Mouse (Mus musculus) thymus, postnatal 36 days (tissue): ENCODE results near the gene Praf2.
"Not testable (repeated sequence)": the region's sequence is repeated elsewhere in the genome, so short reads cannot be mapped to it uniquely, and the experiment has no call there.

Experiments used
- DNase-seq, 2 experiments: peaks; one replicate each; pipeline ENCODE4 v3.0.0; 2022; ENCODE audit warnings: mixed read lengths in 2 of 2

The Praf2 gene

DNA sequence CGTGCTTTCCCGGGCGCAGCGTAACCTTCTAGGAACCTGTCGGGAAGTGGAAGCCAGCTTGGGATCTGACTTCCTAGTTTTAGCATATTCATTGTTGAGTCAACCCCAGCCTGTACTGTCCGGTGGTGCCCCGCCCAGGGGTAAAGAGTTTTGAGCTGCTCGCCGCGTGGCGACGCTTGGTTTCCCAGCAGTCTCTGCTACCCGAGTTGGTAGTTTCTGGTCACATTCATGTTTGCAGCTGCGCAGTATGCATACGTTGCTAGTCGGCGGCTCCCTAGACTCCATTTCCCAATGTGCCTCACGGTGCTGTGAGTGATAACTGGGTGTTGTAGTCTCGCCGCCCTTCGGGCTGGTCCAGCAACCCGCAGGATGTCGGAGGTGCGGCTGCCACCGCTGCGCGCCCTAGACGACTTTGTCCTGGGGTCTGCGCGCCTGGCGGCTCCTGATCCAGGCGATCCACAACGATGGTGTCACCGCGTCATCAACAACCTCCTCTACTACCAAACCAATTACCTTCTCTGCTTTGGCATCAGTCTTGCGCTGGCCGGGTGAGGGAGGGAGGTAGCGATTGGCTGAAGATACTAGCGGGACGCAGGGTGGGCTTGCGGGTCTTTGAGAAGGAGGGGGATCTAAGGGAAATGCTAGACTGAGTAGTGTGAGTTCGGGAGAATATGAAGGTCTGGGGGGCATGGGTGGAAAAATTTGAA, at the start of gene Praf2:
Gene Praf2 (plus strand): TSS at position 225 of the 707 bp plus-strand sequence.
- DNase-seq: peak; percentile 61 to 75

DNA sequence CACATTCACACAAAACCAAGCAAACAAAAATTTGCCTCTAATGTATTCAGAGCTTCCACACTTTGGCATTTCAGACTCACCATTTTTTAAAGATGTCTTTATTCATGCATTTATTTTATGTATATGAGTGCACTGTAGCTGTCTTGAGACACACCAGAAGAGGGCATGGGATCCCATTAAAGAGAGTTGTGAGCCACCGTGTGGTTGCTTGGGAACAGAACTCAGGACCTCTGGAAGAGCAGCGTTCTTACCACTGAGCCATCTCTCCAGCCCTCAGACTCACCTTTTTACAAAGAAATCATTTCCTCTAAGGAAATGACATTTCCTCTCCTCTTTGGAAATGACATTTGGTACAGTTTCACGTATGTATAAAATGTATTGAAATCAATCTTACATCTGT, 49.3 kb upstream of the Praf2 start:
- DNase-seq: no peak

DNA sequence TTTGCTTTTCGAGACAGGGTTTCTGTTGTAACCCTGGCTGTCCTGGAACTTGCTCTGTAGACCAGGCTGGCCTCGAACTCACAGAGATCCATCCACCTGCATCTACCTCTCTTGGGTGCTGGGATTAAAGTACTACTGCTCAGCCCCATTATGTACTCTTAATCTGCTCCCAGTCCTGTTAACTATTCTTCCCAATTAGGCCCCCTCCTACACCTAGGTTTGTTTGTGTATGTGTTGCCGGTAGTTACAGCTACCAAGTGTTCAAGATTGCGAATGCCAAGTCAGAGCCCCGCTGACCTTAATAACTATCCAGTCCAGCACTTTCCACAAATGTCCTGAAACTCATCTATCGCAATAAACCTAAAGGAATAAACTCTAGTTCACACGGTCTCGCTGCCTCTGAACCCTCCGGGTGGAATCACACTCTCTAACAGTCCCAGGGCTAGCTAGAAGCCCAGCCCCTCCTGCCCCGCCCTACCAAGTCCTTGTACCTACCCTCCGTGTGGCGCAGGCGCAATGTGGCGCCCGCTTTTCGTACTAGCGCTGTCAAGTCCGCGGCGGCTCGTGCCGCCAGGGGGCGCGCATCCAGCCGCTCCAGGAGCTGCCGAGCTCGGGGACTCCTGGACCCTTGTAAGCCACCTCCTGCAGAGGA, 48.7 kb upstream of the Praf2 start:
- peak; percentile 86 to 88 for DNase-seq

DNA sequence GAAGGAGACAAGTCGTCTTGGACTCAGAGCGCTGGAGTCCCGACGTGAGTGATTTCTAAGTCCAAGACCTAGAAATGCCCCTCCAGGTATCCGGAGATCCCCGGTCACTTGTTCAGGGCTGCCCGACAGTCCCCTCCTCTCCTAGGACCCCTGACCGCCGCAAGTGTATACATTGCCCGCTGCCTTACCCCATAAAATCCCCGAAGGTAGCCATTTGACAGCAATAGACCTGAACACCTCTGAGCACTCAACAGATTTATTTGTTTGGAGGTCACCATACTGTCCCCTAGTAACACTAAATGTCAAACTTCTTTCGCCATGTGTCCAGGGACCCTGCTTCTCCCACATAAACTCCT, 48.2 kb upstream of the Praf2 start:
- no peak for DNase-seq

DNA sequence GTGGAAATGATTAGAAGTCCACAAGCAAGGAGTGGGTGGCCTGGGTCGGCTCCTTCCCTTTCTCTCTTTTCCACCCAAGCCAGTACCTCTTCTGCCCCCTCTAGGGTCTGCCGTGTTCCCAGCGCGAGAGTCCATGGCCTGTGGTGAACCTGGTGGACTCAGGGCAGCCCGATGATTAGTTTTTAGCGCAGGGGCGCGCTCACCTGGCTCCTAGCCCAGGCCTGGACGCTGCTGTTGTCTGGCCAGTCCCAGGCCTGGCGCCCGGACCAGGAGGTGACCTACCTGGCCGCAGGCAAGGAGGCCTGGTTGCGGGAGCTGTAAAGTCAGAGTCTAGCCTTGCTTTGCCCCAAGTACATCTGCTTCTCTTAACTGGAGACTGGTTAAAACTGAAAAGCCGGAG, 47.4 kb upstream of the Praf2 start, which contains the start of gene Magix:
Gene Magix (minus strand): TSS at position 388 of the 400 bp plus-strand sequence.
- DNase-seq: no peak

DNA sequence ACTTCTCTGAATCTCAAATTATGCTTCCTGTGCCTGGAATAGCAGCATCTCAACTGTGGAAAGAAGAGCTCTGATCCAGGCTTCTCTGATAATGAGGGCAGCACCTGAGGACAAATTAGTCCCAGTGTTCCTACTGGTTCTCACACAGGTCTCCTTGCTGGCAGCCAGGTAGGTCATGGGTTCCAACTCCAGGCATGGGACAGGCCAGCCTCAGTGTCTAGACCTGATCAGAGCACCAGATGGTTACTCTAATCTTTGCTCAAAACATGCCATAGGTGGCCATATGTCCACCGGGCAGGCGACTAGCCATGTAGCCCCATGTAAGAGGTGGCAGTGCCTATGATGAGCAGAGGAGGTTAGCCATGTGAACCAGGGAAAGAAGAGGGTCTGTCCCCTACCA, 39.9 kb upstream of the Praf2 start:
- DNase-seq: no peak

DNA sequence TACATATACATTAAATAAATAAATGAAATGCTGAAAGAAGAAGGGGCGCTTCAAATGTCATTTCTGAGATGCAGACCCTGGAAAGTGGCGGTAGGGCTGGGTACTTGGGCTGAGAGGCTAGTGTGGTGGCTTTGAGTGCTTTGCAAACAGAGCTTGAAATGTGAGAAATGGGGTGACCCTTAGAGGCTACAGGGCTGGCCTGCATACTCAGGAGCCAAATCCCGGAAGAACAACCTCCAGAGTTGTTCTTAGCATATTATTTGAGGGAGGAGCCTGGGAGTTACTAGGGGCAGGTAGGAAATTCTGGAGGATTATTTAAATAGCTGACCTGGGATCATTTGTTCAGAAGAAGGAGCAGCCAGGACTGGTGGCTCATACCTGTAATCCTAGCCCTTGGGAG, 37.8 kb upstream of the Praf2 start:
- DNase-seq: no peak

DNA sequence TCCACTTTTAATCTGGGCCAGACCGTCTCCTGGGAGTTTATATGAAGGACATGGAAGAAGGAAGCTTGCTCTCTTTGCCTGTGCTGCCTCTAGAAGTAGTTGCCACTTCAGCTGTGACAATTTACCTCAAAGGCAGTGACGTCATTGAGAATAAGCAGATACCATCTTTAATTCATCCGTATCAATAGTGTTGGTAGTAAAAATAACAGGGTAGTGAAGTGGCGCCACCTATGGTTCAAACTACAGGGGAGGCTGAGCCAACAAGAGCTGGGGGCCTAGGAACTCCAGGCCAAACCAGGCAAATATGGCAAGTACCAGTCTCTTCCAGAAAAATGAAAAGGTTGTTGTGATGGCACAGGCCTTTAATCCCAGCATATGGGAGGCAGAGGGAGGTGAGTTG, 35.4 kb upstream of the Praf2 start:
- peak; percentile 22 to 29 for DNase-seq

DNA sequence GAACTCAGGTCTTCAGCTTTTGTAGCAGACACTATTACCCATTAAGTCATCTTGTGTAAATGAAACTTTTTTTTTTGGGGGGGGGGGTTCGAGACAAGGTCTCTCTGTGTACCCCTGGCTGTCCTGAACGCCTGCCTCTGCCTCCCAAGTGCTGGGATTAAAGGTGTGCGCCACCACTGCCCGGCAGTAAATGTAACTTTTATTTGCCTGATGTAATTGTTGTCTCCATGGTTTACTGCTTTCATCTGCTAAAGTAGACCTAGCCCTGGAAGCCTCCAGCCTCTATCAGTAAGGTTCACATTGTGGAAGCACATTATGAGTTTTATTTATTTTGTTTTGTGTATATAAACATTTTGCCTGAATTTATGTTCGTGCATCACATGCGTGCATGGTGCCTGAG, 31.7 kb upstream of the Praf2 start:
- DNase-seq: no peak

DNA sequence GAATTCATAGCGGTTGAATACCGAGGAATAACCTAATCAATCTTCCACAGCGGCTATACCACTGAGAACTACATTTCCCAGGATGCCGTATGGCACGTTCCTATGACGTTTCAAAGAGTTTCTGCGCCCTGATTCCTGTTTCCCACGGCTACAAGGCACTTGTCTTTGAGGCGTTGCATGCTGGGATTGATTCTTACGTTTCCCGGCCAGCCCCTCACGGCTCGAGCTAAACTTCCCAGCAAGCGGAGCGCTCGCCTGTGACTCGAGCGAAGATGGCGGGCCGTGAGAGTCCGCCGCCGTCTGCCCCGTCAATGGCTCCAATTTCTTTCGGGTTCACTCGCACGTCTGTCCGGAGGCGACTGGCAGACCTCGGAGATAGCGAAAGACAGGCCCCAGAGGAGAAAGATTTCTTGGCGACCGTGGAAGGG, 31.3 kb upstream of the Praf2 start, which contains the start of gene Gpkow:
Gene Gpkow (plus strand): TSS at position 178 of the 428 bp plus-strand sequence.
- peak; percentile 68 to 85 for DNase-seq

DNA sequence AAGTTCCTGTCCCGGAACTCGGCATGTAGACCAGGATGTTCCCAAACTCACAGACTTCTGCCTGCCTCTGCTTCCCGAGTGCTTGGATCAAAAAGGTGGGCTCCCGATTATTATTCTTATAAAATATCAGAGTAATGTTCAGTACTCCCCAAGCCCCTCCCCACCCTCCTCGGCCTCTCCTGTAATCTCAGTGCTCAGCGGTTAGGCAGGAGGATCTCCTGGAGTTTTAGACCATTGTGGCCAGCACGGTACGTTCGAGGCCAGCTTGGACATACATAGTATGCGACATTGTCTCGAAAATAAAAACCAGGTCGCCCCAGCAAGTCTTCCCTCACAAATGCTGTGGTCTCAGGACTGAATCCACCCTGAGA, 14.5 kb upstream of the Praf2 start:
- not testable (repeated sequence) for DNase-seq

DNA sequence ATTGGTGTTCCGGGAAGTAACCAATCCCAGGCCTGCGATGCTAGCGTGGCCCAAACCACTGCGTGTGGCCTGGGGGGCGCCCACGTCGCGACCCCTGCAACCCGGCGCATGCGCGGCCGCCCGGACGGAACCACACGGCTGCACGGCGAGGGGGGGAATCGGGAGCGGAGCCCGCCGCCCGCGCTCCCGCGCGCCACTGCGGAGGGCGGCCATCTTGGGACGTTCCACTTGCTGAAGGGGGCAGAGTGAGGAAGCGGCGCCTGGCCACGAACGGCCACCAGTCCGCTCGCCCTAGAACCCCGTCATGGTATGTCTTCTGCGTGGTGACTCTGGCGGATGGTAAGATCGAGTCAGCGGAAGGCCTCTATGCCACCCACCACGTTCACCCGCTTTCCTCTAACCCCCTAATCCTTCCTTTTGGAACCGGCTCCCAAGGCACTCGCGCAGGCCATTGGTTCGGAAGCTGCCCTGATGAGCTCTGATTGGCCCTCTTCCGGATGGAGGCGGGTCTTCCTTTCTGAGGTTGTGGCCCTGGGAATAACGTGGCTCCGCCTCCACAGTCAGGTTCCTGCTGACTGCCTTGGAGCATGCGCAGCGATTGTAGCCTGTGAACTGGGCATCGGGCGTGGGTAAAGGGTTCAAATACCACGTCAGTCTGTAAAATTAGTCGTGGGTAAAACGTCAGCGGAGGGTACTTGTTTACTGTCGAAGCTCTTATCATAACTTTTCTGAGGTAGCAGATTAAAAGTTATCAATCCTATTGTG, 13.9 kb upstream of the Praf2 start, which contains the start of gene Wdr45:
Gene Wdr45 (plus strand): TSS at position 199 of the 765 bp plus-strand sequence.
- peak; percentile 87 to 93 for DNase-seq

DNA sequence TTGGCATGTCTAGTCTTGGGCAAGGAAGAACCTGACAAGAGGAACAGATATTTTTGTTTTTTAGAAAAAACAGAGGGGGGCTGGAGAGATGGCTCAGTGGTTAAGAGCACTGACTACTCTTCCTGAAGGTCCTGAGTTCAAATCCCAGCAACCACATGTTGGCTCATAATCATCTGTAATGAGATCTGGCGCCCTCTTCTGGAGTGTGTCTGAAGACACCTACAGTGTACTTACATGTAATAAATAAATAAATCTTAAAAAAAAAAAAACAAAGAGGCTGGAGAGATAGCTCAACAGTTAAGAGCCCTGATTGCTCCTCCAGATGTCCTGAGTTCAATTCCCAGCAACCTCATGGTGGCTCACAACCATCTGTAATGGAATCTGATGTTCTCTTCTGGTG, 12.2 kb upstream of the Praf2 start:
- DNase-seq: not testable (repeated sequence)

DNA sequence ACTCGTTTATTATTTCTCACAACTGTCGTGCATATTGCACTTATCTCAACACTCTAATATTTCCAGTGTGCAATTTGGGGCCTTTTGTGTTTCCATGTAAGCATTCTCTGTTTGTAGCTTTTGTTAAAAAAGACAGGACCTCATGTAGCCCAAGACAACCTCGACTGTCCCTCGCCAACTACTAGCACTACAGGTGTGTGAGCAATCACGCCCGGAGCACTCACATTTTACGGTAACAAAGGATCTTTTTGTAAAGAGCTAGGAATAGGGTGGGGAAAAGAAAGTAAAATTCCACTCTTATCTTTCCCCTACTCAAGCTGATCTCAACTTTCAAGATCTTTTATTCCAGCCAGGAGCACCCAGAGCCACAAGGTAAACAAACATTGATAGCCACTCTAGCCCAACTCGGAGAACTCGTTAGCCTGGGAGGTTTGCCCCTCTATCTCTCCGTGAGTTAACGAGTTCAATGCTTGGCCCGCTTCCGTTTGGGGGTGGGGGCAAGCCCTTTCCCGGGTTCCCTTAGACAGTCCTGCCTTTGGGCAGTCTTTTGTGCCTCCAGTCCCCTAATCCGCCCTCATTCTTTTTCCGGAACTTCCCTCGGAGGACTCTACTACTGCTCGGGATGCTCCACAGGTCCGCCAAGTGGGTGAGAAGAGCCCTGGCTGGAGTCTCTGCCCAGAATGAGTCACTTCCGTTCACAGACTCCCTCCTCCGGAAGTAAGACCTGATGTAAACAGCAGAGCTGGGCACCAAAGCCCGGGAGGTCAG, 6.5 kb upstream of the Praf2 start, which contains the start of gene Gm45208:
Gene Gm45208 (plus strand): TSS at position 732 of the 768 bp plus-strand sequence.
- peak; percentile 59 to 70 for DNase-seq

DNA sequence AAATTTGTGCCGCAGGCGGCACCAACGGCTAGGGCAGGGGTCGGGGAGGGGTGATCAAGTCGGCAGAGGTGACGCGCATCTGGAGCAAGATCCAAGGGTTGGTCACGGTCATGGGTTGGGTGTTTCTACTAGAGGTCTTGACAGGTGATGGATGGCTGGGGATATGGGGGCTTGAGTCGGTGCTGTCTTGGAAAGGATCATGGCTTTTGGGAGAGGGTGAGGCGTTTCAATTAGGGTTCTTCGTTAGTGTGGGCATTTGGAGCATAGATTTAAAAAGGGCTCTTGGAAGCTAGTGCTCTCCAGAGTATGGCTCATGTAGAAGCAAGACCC, 6.0 kb upstream of the Praf2 start:
- DNase-seq: no peak

DNA sequence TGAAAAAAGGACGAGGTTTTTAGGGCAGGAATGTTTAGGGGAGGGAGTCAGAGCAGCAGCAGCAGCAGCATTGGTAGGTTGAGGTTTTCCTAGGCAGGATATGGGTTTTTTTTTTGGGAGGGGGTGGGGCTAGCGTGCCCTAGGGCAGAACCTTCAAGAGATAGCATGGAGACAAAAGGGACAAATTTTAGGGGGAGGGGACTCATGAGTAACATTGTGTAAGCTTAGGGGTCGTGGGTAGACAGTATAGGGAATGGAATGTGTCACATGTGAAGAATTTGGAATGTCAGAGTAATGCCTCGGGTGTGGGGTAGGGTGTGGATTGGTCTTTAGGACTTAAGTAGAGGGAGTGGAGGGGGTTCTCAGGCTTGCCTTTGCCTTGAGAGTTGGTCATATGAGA, 5.5 kb upstream of the Praf2 start:
- no peak for DNase-seq

DNA sequence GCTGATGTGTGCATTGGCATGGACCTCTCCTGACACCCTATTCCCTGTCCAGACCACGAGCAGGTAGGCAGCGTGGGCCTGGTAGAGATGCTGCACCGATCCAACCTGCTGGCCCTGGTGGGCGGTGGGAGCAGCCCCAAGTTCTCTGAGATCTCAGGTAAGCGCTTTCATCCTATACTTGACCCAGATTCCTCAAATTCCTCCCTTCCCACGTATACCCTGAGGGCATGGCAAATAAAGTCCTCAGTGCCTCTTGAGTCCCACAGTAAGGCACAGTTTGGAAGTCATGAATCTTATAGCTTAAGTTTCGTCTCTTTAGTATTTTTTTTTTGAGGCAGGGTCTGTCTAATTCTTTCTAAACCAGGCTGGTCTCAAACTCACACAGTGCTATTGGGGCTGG, 4.1 kb upstream of the Praf2 start:
- no peak for DNase-seq

DNA sequence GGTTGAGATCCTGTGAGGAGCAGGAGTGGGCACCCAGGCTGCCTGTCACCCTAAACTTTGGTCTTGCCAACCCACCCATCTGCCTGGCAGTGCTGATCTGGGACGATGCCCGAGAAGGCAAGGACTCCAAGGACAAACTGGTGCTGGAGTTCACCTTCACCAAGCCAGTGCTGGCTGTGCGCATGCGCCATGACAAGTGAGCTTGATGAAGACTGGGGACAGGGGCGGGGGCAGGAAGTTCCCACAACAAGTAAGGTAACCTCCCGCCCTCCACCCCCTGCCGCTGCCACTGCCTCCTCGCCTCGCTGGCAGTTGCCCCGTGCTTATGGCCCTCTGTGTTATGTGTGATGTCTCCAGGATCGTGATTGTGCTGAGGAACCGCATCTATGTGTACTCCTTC, 2.4 kb upstream of the Praf2 start:
- no peak for DNase-seq

DNA sequence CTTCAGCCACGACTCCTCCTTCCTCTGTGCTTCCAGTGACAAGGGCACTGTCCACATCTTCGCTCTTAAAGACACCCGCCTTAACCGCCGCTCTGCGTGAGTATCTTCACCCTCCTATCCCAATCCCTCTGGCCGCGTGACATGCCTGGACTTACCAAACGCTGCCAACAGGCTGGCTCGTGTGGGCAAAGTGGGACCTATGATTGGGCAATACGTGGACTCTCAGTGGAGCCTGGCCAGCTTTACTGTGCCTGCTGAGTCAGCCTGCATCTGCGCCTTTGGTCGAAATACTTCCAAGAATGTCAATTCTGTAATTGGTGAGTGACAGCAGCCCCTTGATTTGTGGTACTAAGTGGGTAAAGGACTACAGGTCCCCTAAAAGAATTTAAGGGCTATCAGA, 1.1 kb upstream of the Praf2 start:
- no peak for DNase-seq

DNA sequence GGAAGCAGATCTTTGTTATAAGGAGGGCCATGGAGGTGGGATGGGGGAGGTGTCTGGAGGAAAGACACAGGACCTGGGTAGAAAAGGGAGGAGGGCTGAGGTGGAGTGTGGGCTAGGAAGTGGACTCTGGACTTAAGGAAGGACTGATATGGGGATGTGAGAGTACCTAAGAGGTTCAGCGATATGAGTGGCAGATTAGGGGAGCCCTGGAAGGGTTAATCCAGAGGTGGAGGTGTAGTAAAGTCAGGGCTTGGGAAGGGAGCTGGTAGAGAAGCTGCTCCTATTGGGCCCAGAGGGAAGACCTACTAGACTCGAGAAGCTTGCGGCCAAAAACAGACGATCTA, 655 bp downstream of the Praf2 start:
- DNase-seq: no peak

DNA sequence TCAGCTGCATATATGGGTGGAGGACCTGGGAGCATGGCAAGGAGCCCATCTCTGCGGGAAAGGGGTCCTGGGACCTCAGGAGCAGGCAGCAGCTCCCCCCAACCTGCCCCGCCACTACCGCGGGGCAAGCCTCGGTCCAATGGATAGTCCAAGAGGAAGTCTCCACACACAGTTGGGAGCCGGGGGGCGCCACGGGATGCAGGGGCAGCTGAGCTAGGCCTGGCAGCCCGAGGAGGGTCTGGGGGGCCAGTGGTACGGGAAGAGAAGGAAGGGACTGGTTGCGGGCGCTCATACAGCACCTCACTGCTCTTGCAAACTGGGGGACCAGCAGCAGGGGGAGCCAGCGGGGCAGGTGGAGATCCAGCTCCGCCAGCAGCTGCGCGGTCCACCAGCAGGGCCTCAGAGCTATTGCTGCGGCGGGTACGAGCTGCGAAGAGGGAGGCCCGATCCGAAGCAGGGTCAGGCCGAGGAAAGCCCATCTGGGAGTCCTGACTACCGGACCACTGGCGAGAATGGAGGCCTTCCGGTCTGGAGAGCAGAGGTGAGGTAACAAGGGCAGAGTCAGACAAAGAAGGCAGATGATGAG, 5.4 kb downstream of the Praf2 start:
- peak; percentile 79 to 82 for DNase-seq

DNA sequence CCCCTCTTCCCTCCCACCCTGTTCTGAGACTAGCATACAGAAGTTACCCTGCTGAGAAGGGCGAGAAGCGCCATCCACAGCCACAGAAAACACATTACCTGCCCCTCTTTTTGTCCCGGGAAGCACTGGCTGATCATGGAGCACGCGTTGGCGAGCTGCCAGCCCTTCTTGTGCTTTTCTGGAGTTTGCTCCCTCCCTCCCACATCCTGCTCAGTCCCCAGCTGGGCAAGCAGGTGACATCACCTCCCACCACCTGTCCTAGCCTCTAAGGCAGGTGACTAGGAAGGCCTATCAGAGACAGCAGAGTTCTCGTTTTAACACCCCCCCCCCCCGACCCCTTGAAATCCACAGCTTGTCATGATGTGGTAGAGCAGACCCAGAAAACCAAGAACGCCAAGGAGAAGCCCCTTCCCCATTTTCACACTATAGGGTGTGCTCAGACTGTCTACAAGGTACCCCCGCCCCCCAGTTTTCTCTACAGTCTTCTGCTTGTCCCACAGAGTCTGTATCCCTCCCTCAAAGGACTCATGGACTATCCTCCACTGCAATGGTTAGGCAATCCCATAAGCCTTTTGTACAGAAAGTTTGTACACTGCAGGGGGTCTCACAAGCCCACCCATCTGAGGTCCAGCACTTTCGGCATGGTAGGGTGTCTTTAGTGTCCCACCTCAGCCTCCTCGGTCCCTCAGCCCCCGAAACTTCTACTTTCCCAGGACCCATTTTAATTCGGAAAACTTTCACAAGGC, 11.3 kb downstream of the Praf2 start:
- DNase-seq: no peak
